Mouse (Mus musculus) thymus, adult 2 months (tissue): ENCODE measurements around the gene Med7. TPM values are rescaled to one million over a fixed set of nuclear protein-coding genes. Genes with fewer than 3 reads are reported as not detected.

Experiments
- DNase-seq: peaks from one replicate; pipeline ENCODE4 v3.0.0; 2021
- H3K27ac ChIP-seq: fragments of 200-500 bp; 2 replicates; pipeline ENCODE4 v1.5.1; 2012; ENCODE audit warnings: low read length, control low read depth; ENCODE audit not compliant: control insufficient read depth, insufficient read depth
- H3K27me3 ChIP-seq: fragments of 200-500 bp; 2 replicates; pipeline ENCODE4 v1.6.1; 2012; ENCODE audit warnings: mild to moderate bottlenecking, low read length, moderate library complexity, mixed read lengths; ENCODE audit not compliant: control insufficient read depth, insufficient read depth
- H3K36me3 ChIP-seq: fragments of 200-500 bp; 2 replicates; pipeline ENCODE4 v1.6.1; 2012; ENCODE audit warnings: mild to moderate bottlenecking, low read length, moderate library complexity; ENCODE audit not compliant: control insufficient read depth, insufficient read depth
- H3K4me1 ChIP-seq: fragments of 200-500 bp; replicated peaks from 2 replicates; pipeline ENCODE4 v1.6.1; 2012; ENCODE audit warnings: low read length; ENCODE audit not compliant: control insufficient read depth, insufficient read depth
- H3K4me3 ChIP-seq: fragments of 200-500 bp; 2 replicates; pipeline ENCODE4 v1.5.1; 2012; ENCODE audit warnings: mild to moderate bottlenecking, low read length, control low read depth, moderate library complexity; ENCODE audit not compliant: control insufficient read depth, insufficient read depth
- CTCF ChIP-seq: fragments of 200-500 bp; IDR thresholded peaks from 2 replicates; pipeline ENCODE4 v1.5.1; 2012; ENCODE audit warnings: mild to moderate bottlenecking, control low read depth, low read length, moderate library complexity, borderline replicate concordance; ENCODE audit not compliant: control insufficient read depth, poor library complexity, insufficient read depth; ENCODE audit errors: extremely low read depth
- POLR2A ChIP-seq: fragments of 200-500 bp; IDR thresholded peaks from 2 replicates; pipeline ENCODE4 v1.6.1; 2012; ENCODE audit warnings: mild to moderate bottlenecking, low read length, control low read depth, moderate library complexity; ENCODE audit not compliant: control insufficient read depth, poor library complexity, insufficient read depth; ENCODE audit errors: extremely low read depth
- WGBS: fragments of 180-500 bp; shearing (Covaris S2); methylation state at CpG from one replicate; pipeline ENCODE4 v1.1.7; 2018; 5-methylcytosine and 5-hydroxymethylcytosine counted together
- polyA plus RNA-seq: library from polyadenylated mRNA; depleted of rRNA; stranded (reverse); fragments of >200 nt; gene quantifications from 2 replicates; pipeline ENCODE4 v1.2.3, GENCODE M21; 2012; rRNA removed

Med7 gene
- polyA plus RNA-seq, 1 experiment: 28.2 TPM

GRCm38 (mm10) chr11:46474220-46474619 lies 37.5 kb downstream of the Med7 start:
- no peaks in the 10 kb centered on the region for H3K36me3 ChIP-seq
- TF ChIP-seq POLR2A (no peak), CTCF (no peak)
- no peaks in the 10 kb centered on the region for H3K4me1 ChIP-seq
- H3K27ac ChIP-seq: no peak overlapping the region
- H3K27me3 ChIP-seq: no peaks in the 10 kb centered on the region
- 92% methylated on average over 4 of the region's 4 CpGs for WGBS
- DNase-seq: no peak
- H3K4me3 ChIP-seq: no peak overlapping the region

- H3K36me3 ChIP-seq: no peaks in the 10 kb centered on the region
- H3K27me3 ChIP-seq: no peaks in the 10 kb centered on the region
- no peak overlapping the region for H3K27ac ChIP-seq
- H3K4me3 ChIP-seq: no peak overlapping the region
- no peaks in the 10 kb centered on the region; the same call in 1 of the 2 replicates for H3K4me1 ChIP-seq
- no peak for DNase-seq
- WGBS: 76% methylated on average over 9 of the region's 9 CpGs
- TF ChIP-seq CTCF: no peak
Measured at GRCm38 (mm10) chr11:46479311-46479710, 42.6 kb downstream of the Med7 start.

DNA sequence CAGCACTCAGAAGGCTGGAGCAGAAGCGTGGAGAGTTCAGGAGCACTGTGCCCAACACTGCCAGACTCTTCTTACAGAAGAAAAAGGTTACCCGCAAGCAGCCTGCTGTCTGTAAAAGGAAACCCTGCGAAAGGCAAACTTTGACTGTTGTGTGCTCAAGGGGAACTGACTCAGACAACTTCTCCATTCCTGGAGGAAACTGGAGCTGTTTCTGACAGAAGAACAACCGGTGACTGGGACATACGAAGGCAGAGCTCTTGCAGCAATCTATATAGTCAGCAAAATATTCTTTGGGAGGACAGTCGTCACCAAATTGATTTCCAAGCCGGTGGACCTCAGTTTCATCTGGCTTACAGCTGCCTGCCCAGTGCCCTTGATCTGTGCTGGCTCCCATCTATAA lies 43.8 kb downstream of the Med7 start:
- H3K27me3 ChIP-seq: no peaks in the 10 kb centered on the region
- TF ChIP-seq POLR2A (no peak), CTCF (no peak)
- H3K36me3 ChIP-seq: no peaks in the 10 kb centered on the region
- no peak overlapping the region for H3K4me3 ChIP-seq
- no peak overlapping the region for H3K27ac ChIP-seq
- DNase-seq: no peak
- WGBS: 13% methylated on average over 7 of the region's 7 CpGs
- no peaks in the 10 kb centered on the region; the same call in 1 of the 2 replicates for H3K4me1 ChIP-seq

- TF ChIP-seq POLR2A (no peak), CTCF (no peak)
- DNase-seq: no peak
- no peaks in the 10 kb centered on the region for H3K36me3 ChIP-seq
- WGBS: 17% methylated on average over 1 of the region's 1 CpGs
- H3K4me1 ChIP-seq: no peaks in the 10 kb centered on the region
- no peaks in the 10 kb centered on the region for H3K27me3 ChIP-seq
- H3K27ac ChIP-seq: no peak overlapping the region
- H3K4me3 ChIP-seq: no peak overlapping the region
Measured at GRCm38 (mm10) chr11:46488231-46488630, 51.5 kb downstream of the Med7 start.

DNA sequence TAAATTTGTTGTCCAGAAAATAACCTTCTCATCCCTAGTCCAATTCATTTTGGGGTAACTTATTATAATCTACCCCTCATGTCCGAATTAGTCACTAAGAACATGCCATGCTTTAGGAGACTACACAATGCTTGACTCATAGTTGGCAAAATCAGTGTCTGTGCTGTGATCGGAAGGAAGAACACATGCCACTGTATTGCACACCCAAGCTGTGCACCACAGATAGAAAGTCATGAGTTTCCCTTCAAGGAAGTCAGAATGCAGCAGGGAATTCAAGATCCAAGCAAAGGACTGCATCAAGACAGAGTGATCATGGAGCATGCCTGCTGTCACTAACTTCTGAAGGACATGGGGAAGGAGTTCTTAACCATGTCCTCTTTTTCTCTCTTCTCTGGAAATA lies 51.9 kb downstream of the Med7 start:
- no peaks in the 10 kb centered on the region for H3K4me1 ChIP-seq
- WGBS: 87% methylated on average over 2 of the region's 2 CpGs
- no peak overlapping the region for H3K27ac ChIP-seq
- TF ChIP-seq CTCF (no peak), POLR2A (no peak)
- no peaks in the 10 kb centered on the region for H3K27me3 ChIP-seq
- no peak overlapping the region for H3K4me3 ChIP-seq
- no peaks in the 10 kb centered on the region for H3K36me3 ChIP-seq
- no peak for DNase-seq

Other genes with a start within 250 kb of the Med7 start
- 0.09 TPM in 1 of 2 replicates, not detected in the other for gene Fndc9, start 201.4 kb upstream of the Med7 start, polyA plus RNA-seq
- 85.4 and 114 TPM in 2 replicates for gene Cyfip2, start 124.1 kb upstream of the Med7 start, polyA plus RNA-seq
- gene Itk, start 47.4 kb upstream of the Med7 start, polyA plus RNA-seq: 117 and 125 TPM in 2 replicates
- 2.1 and 2.6 TPM in 2 replicates for gene Fam71b, start 40.4 kb upstream of the Med7 start, polyA plus RNA-seq
- gene Havcr2, start 18.0 kb downstream of the Med7 start, polyA plus RNA-seq: 1.8 TPM in 2 replicates
- gene Gm12169, start 87.3 kb downstream of the Med7 start, polyA plus RNA-seq: not detected in 2 replicates
- 0.07 TPM in 1 of 2 replicates, not detected in the other for gene BC053393, start 134.6 kb downstream of the Med7 start, polyA plus RNA-seq
- gene Dppa1, start 192.3 kb downstream of the Med7 start, polyA plus RNA-seq: 0.44 TPM in 1 of 2 replicates, not detected in the other